Mouse (Mus musculus): ENCODE measurements around the gene Mrpl53. TPM values are rescaled to one million over a fixed set of nuclear protein-coding genes. Genes with fewer than 3 reads are reported as not detected.
A peak's percentile ranks its signal among the peaks of the same experiment; 100 is the strongest.
"Not testable (repeated sequence)": the region's sequence is repeated elsewhere in the genome, so short reads cannot be mapped to it uniquely, and the experiment has no call there.

The Mrpl53 gene
- polyA plus RNA-seq, 1 experiment, result 145 TPM

- TF ChIP-seq CEBPB (IDR thresholded peaks at IDR 0.05; ENCODE audit: low read depth) (no peak), MAX (IDR thresholded peaks at IDR 0.05) (no peak), USF1 (IDR thresholded peaks at IDR 0.05; ENCODE audit: low read depth) (no peak), FOSL1 (IDR thresholded peaks at IDR 0.05; ENCODE audit: insufficient read depth, low read length, poor library complexity, severe bottlenecking) (no peak), MYOD1 (IDR thresholded peaks at IDR 0.05; ENCODE audit: control insufficient read depth, insufficient read length, low read depth) (no peak), MYOG (IDR thresholded peaks at IDR 0.05; ENCODE audit: control insufficient read depth, extremely low read depth, insufficient read length) (no peak), CTCF (IDR thresholded peaks at IDR 0.05; ENCODE audit: control insufficient read depth, insufficient read depth, insufficient read length) (no peak)
- H3ac ChIP-seq (ENCODE audit: control insufficient read depth, insufficient read length, low read depth), result no peak overlapping the region
- H3K79me3 ChIP-seq (ENCODE audit: low read depth), result peaks cover 2% of the 10 kb centered on the region
- no peaks in the 10 kb centered on the region for H3K79me2 ChIP-seq (ENCODE audit: control insufficient read depth, insufficient read depth)
- H3K36me3 ChIP-seq (ENCODE audit: control insufficient read depth, insufficient read depth), result peaks cover 27% of the 10 kb centered on the region
- H3K4me3 ChIP-seq (ENCODE audit: insufficient read depth, poor library complexity, severe bottlenecking), result no peak overlapping the region
- H3K27me3 ChIP-seq (ENCODE audit: control insufficient read depth, insufficient read depth, insufficient read length), result no peaks in the 10 kb centered on the region
Observed at GRCm38 (mm10) chr6:83153038-83153437, 44.2 kb downstream of the Mrpl53 start.

- Histone ChIP-seq H3K4me3 (ENCODE audit: insufficient read depth, poor library complexity, severe bottlenecking) (no peak overlapping the region), H3ac (ENCODE audit: control insufficient read depth, insufficient read length, low read depth) (no peak overlapping the region), H3K36me3 (ENCODE audit: control insufficient read depth, insufficient read depth) (peaks cover 23% of the 10 kb centered on the region), H3K79me2 (ENCODE audit: control insufficient read depth, insufficient read depth) (no peaks in the 10 kb centered on the region), H3K27me3 (ENCODE audit: control insufficient read depth, insufficient read depth, insufficient read length) (no peaks in the 10 kb centered on the region), H3K79me3 (ENCODE audit: low read depth) (peaks cover 2% of the 10 kb centered on the region)
- TF ChIP-seq MYOD1 (IDR thresholded peaks at IDR 0.05; ENCODE audit: control insufficient read depth, insufficient read length, low read depth) (no peak), MYOG (IDR thresholded peaks at IDR 0.05; ENCODE audit: control insufficient read depth, extremely low read depth, insufficient read length) (no peak), CEBPB (IDR thresholded peaks at IDR 0.05; ENCODE audit: low read depth) (no peak)
Observed at GRCm38 (mm10) chr6:83153485-83153884, 44.6 kb downstream of the Mrpl53 start.

GRCm38 (mm10) chr6:83155552-83156238, 46.9 kb downstream of the Mrpl53 start:
- H3K79me2 ChIP-seq (ENCODE audit: control insufficient read depth, insufficient read depth), result no peaks in the 10 kb centered on the region
- no peak for TF ChIP-seq FOSL1 (IDR thresholded peaks at IDR 0.05; ENCODE audit: insufficient read depth, low read length, poor library complexity, severe bottlenecking)
- TF ChIP-seq USF1 (IDR thresholded peaks at IDR 0.05; ENCODE audit: low read depth), result no peak
- no peak for TF ChIP-seq MAX (IDR thresholded peaks at IDR 0.05)
- TF ChIP-seq CTCF (IDR thresholded peaks at IDR 0.05; ENCODE audit: control insufficient read depth, insufficient read depth, insufficient read length), result no peak
- TF ChIP-seq CEBPB (IDR thresholded peaks at IDR 0.05; ENCODE audit: low read depth), result no peak
- TF ChIP-seq MYOD1 (IDR thresholded peaks at IDR 0.05; ENCODE audit: control insufficient read depth, insufficient read length, low read depth), result no peak
- no peak for TF ChIP-seq MYOG (IDR thresholded peaks at IDR 0.05; ENCODE audit: control insufficient read depth, extremely low read depth, insufficient read length)
- H3ac ChIP-seq (ENCODE audit: control insufficient read depth, insufficient read length, low read depth), result peak overlapping the region; percentile 65
- H3K4me3 ChIP-seq (ENCODE audit: insufficient read depth, poor library complexity, severe bottlenecking), result peak overlapping the region; percentile 47
- H3K79me3 ChIP-seq (ENCODE audit: low read depth), result peaks cover 2% of the 10 kb centered on the region
- H3K27me3 ChIP-seq (ENCODE audit: control insufficient read depth, insufficient read depth, insufficient read length), result peaks cover under 1% of the 10 kb centered on the region
- peaks cover 18% of the 10 kb centered on the region for H3K36me3 ChIP-seq (ENCODE audit: control insufficient read depth, insufficient read depth)

GRCm38 (mm10) chr6:83156259-83156684, 47.4 kb downstream of the Mrpl53 start, which contains the start of the genes Wdr54 and 1700003E16Rik:
Wdr54 (minus strand) TSS chr6:83156397.
1700003E16Rik (plus strand) TSS chr6:83156404.
- Histone ChIP-seq H3K36me3 (ENCODE audit: control insufficient read depth, insufficient read depth) (peaks cover 18% of the 10 kb centered on the region), H3K79me2 (ENCODE audit: control insufficient read depth, insufficient read depth) (no peaks in the 10 kb centered on the region), H3K27me3 (ENCODE audit: control insufficient read depth, insufficient read depth, insufficient read length) (peaks cover 6% of the 10 kb centered on the region), H3K4me3 (ENCODE audit: insufficient read depth, poor library complexity, severe bottlenecking) (peak within 1 kb of the TSS; percentile 47), H3K79me3 (ENCODE audit: low read depth) (peaks cover 2% of the 10 kb centered on the region), H3ac (ENCODE audit: control insufficient read depth, insufficient read length, low read depth) (peak within 1 kb of the TSS; percentile 65)
- TF ChIP-seq MYOD1 (IDR thresholded peaks at IDR 0.05; ENCODE audit: control insufficient read depth, insufficient read length, low read depth) (no peak), MAX (IDR thresholded peaks at IDR 0.05) (peak; percentile 48)

- peaks cover 11% of the 10 kb centered on the region for H3K27me3 ChIP-seq (ENCODE audit: control insufficient read depth, insufficient read depth, insufficient read length)
- not testable (repeated sequence) for H3K79me2 ChIP-seq (ENCODE audit: control insufficient read depth, insufficient read depth); H3K36me3 ChIP-seq (ENCODE audit: control insufficient read depth, insufficient read depth)
Observed at GRCm38 (mm10) chr6:83159456-83159855, 50.6 kb downstream of the Mrpl53 start.

More at GRCm38 (mm10) chr6:83159456-83159855, 50.6 kb downstream of the Mrpl53 start:
- H3ac ChIP-seq (ENCODE audit: control insufficient read depth, insufficient read length, low read depth); H3K4me3 ChIP-seq (ENCODE audit: insufficient read depth, poor library complexity, severe bottlenecking); H3K79me3 ChIP-seq (ENCODE audit: low read depth): not testable (repeated sequence)

Small RNA genes lying within 50 kb of the gene (microRNA-seq; reads per million reads assigned to microRNA genes)
- gene Mir3470a (ENCODE audit: borderline microRNAs expressed), result not detected

Other genes starting within 250 kb of the Mrpl53 start
- gene Sema4f, start 169.3 kb upstream of the Mrpl53 start, polyA plus RNA-seq (2012; fragmentation: generic; extraction: Trizol), result 0.23 TPM
- 2.4 TPM for gene M1ap, start 162.1 kb upstream of the Mrpl53 start, polyA plus RNA-seq (2012; fragmentation: generic; extraction: Trizol)
- 80.8 TPM for gene Dok1, start 75.6 kb upstream of the Mrpl53 start, polyA plus RNA-seq (2012; fragmentation: generic; extraction: Trizol)
- 23.0 TPM for gene Loxl3, start 74.9 kb upstream of the Mrpl53 start, polyA plus RNA-seq (2012; fragmentation: generic; extraction: Trizol)
- gene Aup1, start 54.5 kb upstream of the Mrpl53 start, polyA plus RNA-seq (2012; fragmentation: generic; extraction: Trizol), result 166 TPM
- 119 TPM for gene Htra2, start 53.8 kb upstream of the Mrpl53 start, polyA plus RNA-seq (2012; fragmentation: generic; extraction: Trizol)
- 0.15 TPM for gene Dqx1, start 51.2 kb upstream of the Mrpl53 start, polyA plus RNA-seq (2012; fragmentation: generic; extraction: Trizol)
- gene Tlx2, start 38.7 kb upstream of the Mrpl53 start, polyA plus RNA-seq (2012; fragmentation: generic; extraction: Trizol), result 0.19 TPM
- gene Pcgf1, start 31.2 kb upstream of the Mrpl53 start, polyA plus RNA-seq (2012; fragmentation: generic; extraction: Trizol), result 9.5 TPM
- 0.11 TPM for gene Lbx2, start 22.7 kb upstream of the Mrpl53 start, polyA plus RNA-seq (2012; fragmentation: generic; extraction: Trizol)
- 0.75 TPM for gene Ccdc142, start 7.4 kb upstream of the Mrpl53 start, polyA plus RNA-seq (2012; fragmentation: generic; extraction: Trizol)
- 0.98 TPM for gene Gm42688, start 7.4 kb upstream of the Mrpl53 start, polyA plus RNA-seq (2012; fragmentation: generic; extraction: Trizol)
- 32.5 TPM for gene Mogs, start 6.5 kb downstream of the Mrpl53 start, polyA plus RNA-seq (2012; fragmentation: generic; extraction: Trizol)
- 82.4 TPM for gene Wbp1, start 12.5 kb downstream of the Mrpl53 start, polyA plus RNA-seq (2012; fragmentation: generic; extraction: Trizol)
- 33.6 TPM for gene Ino80b, start 16.4 kb downstream of the Mrpl53 start, polyA plus RNA-seq (2012; fragmentation: generic; extraction: Trizol)
- gene Rtkn, start 26.4 kb downstream of the Mrpl53 start, polyA plus RNA-seq (2012; fragmentation: generic; extraction: Trizol), result 42.1 TPM
- gene Wdr54, start 47.4 kb downstream of the Mrpl53 start, polyA plus RNA-seq (2012; fragmentation: generic; extraction: Trizol), result 9.5 TPM
- 1.1 TPM for gene 1700003E16Rik, start 47.4 kb downstream of the Mrpl53 start, polyA plus RNA-seq (2012; fragmentation: generic; extraction: Trizol)
- 83.0 TPM for gene Dctn1, start 56.9 kb downstream of the Mrpl53 start, polyA plus RNA-seq (2012; fragmentation: generic; extraction: Trizol)
- gene Slc4a5, start 110.8 kb downstream of the Mrpl53 start, polyA plus RNA-seq (2012; fragmentation: generic; extraction: Trizol), result 0.04 TPM
- gene Mthfd2, start 216.9 kb downstream of the Mrpl53 start, polyA plus RNA-seq (2012; fragmentation: generic; extraction: Trizol), result 120 TPM
- 30.8 TPM for gene Mob1a, start 217.0 kb downstream of the Mrpl53 start, polyA plus RNA-seq (2012; fragmentation: generic; extraction: Trizol)
- 111 TPM for gene Bola3, start 240.1 kb downstream of the Mrpl53 start, polyA plus RNA-seq (2012; fragmentation: generic; extraction: Trizol)

Data from C2C12 (cell line).